Mouse (Mus musculus): ENCODE measurements around the gene Gm45753.

The Gm45753 gene

GRCm38 (mm10) chr8:45269056-45269455, 39.2 kb downstream of the Gm45753 start:
- no peak for DNase-seq

- DNase-seq = no peak
These were observed 39.8 kb downstream of the Gm45753 start for GRCm38 (mm10) chr8:45268485-45268884.

GRCm38 (mm10) chr8:45267611-45268391, 40.5 kb downstream of the Gm45753 start:
- DNase-seq = no peak

GRCm38 (mm10) chr8:45266993-45267392, 41.3 kb downstream of the Gm45753 start:
- DNase-seq = no peak

- no peak for DNase-seq
These were observed 43.3 kb downstream of the Gm45753 start for GRCm38 (mm10) chr8:45264918-45265317.

GRCm38 (mm10) chr8:45262851-45263250, 45.4 kb downstream of the Gm45753 start:
- no peak for DNase-seq

- DNase-seq = no peak
These were observed 46.3 kb downstream of the Gm45753 start, which contains the start of gene F11 for GRCm38 (mm10) chr8:45261920-45262319. Gene F11 (minus strand): TSS chr8:45262031.

GRCm38 (mm10) chr8:45258421-45258820, 49.8 kb downstream of the Gm45753 start:
- DNase-seq = no peak

- DNase-seq = no peak
These were observed 53.2 kb downstream of the Gm45753 start for GRCm38 (mm10) chr8:45255040-45255439.

GRCm38 (mm10) chr8:45254194-45254842, 53.9 kb downstream of the Gm45753 start:
- DNase-seq = no peak

- no peak for DNase-seq
These were observed 54.7 kb downstream of the Gm45753 start for GRCm38 (mm10) chr8:45253586-45253985.

GRCm38 (mm10) chr8:45253111-45253510, 55.2 kb downstream of the Gm45753 start:
- no peak for DNase-seq

- no peak for DNase-seq
These were observed 62.0 kb downstream of the Gm45753 start for GRCm38 (mm10) chr8:45246307-45246706.

GRCm38 (mm10) chr8:45239363-45239762, 68.9 kb downstream of the Gm45753 start:
- DNase-seq = no peak

GRCm38 (mm10) chr8:45238282-45238681, 70.0 kb downstream of the Gm45753 start:
- DNase-seq = peak; percentile 3

- no peak for DNase-seq
These were observed 71.9 kb downstream of the Gm45753 start for GRCm38 (mm10) chr8:45236164-45236912.

GRCm38 (mm10) chr8:45235228-45235627, 73.0 kb downstream of the Gm45753 start:
- no peak for DNase-seq

- no peak for DNase-seq
These were observed 75.0 kb downstream of the Gm45753 start for GRCm38 (mm10) chr8:45233256-45233655.

Data from thymus, postnatal 14 days (tissue).